Mouse (Mus musculus) heart, postnatal 0 days (tissue): ENCODE measurements around the gene Pigw.

Experiments used
- CTCF ChIP-seq: IDR thresholded peaks from 2 replicates; pipeline ENCODE4 v1.5.1; 2016; ENCODE audit warnings: antibody characterized with exemption, control low read depth, low read depth
- EP300 ChIP-seq: IDR thresholded peaks from 2 replicates; pipeline ENCODE4 v1.6.1; 2016; ENCODE audit warnings: antibody characterized with exemption, low read depth

GRCm38 (mm10) chr11:84910411-84910810 lies 30.3 kb upstream of the Pigw start:
- TF ChIP-seq CTCF (no peak), EP300 (no peak)
